Mouse (Mus musculus) left cerebral cortex, postnatal 14 days (tissue): Measurements from ENCODE around the gene Hoxb9. TPM values are rescaled to one million over a fixed set of nuclear protein-coding genes. Genes with fewer than 3 reads are reported as not detected.

ENCODE experiments used
- DNase-seq, 2 experiments: peaks; one replicate each; pipeline ENCODE4 v3.0.0; 2021 to 2022; ENCODE audit warnings: low spot score in 2 of 2, mixed read lengths in 1 of 2
- intact Hi-C: fragments of 180-260 bp; cut with DNase I; formaldehyde crosslinking; loops from one replicate; pipeline ENCODE4 v1.15.1; 2025
- microRNA-seq, 2 experiments: library from miRNA; unstranded; fragments of <30 nt; microRNA quantifications; one replicate each; pipeline ENCODE4 v1.2.0; 2022
- total RNA-seq, 2 experiments: library from RNA; stranded (reverse); gene quantifications; 2 replicates each; pipeline ENCODE4 v1.2.3; 2021

Hoxb9 gene
- total RNA-seq, 2 experiments from 2014 or later = not detected

DNA sequence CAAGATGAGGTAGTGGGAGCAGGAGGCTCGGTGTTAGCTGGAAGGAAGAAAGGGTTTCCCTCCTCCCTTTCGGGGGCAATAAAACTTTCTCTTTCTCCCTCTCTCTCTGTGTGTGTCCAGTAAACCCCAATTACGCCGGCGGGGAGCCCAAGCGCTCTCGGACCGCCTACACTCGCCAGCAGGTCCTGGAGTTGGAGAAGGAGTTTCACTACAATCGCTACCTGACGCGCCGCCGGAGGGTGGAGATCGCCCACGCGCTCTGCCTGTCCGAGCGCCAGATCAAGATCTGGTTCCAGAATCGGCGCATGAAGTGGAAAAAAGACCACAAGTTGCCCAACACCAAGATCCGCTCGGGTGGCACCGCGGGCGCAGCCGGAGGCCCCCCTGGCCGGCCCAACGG is 48.7 kb downstream of the Hoxb9 start:
- intact Hi-C loops = loop anchor here (5.0 to 10.0 kb wide), 2 partner anchors 305 to 357 kb away; no protein-coding TSS in a partner anchor
- no peak for DNase-seq

DNA sequence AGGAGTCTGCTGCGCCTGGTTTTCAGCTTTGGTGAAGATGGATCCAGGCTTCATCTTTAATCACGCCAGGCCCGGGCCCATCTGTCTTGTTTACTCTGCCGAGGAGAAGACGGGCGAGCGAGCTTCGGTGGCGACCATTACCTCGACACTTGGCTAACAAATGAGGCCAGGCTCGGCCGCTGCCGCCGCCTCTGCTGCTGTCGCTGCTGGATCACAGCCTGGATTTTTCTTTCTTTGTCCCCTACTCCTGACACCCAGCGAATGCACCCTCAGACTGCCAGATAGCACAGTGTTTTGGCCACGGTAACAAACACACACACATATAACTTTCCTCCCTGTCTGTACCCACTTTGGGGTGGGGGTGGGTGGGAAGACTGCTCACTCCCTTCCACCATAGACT is 49.4 kb downstream of the Hoxb9 start:
- intact Hi-C loops = no loop called here
- DNase-seq = no peak

DNA sequence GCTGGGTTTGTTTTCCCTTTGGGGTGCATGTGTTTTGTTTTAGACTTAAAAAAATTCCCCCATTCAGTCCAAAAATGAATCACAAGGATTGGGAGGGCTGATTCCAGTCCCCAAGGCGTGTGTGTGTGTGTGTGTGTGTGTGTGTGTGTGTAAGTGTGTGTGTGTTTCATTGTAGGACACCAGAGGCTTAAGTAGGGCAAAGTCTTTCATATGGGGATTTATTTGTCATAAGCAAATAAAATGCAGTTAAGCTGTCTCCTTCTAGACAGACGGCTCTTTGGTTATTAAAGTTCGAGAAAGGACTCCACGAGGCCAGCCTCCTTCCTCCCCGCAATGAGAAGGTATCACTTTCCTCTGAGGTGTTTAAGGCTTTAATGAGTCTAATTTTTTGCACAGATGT is 50.6 kb downstream of the Hoxb9 start:
- intact Hi-C loops = no loop called here

DNA sequence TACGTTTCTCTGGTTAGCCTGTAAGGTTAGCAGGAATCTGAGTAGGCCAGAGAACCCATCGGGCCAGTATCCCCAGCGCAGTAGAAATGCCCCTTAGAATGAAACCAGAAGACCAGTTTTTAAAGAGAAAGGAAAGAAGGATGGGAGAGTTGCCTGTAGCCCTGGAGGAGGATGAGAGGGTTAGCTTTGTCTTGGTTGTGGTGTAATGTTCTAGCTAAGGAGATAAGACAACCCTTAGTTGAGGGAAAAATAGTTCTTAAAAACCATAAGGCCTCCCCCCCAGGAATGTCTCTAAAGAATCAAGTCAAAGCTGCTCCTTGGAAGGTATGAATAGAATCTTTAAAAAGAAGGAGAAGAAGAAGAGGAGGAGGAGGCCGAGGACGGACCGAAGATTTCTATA is 51.5 kb downstream of the Hoxb9 start:
- intact Hi-C loops = no loop called here
- no peak for DNase-seq

More for the DNA sequence above, 50.6 kb downstream of the Hoxb9 start:
- no peak for DNase-seq

- DNase-seq = no peak
- intact Hi-C loops = no loop called here
Observed at GRCm38 (mm10) chr11:96323154-96323553, 51.9 kb downstream of the Hoxb9 start, which contains the start of gene Hoxb3. Gene Hoxb3, plus strand, starts transcription at chr11:96323326.

DNA sequence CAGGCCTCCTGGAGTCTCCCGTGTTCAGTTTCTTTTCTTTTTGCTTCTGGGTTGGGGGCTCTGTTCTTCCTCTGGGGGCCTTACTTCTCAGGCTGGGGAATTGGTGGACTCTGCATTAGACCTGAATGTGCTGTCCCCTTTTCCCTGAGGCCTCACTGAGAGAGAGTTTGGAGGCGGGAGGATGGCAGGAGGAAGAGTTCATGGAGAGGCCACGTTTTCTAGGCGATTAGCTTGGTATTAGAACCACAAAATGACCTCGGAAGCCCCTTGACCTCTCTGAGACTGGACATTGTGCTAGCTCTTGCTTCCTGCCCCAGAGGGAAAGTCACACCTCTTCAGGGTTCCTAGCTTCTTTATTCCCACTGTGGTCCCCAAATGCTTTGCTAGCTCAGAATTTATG is 52.9 kb downstream of the Hoxb9 start:
- intact Hi-C loops = no loop called here
- DNase-seq = no peak

DNA sequence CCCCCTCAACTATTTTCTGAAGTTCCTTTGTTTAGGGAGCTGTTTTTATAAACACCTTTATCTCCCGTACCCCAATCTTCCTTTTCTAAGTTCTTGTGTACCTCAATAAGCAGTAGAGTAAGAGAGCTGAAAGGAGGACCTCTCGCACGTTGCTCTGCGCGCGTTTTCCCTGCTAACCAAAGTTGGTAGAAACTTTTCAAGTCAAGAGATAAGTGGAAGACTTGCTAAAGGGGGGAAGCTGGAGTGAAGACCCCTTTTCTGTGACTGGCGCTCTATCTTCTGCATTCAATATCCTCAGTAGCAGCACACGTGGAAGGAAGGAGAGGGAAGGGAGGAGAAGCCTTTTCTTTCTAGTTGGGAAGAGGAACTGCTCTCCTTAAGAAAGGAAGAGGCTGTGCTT is 53.7 kb downstream of the Hoxb9 start:
- intact Hi-C loops = no loop called here
- no peak for DNase-seq

DNA sequence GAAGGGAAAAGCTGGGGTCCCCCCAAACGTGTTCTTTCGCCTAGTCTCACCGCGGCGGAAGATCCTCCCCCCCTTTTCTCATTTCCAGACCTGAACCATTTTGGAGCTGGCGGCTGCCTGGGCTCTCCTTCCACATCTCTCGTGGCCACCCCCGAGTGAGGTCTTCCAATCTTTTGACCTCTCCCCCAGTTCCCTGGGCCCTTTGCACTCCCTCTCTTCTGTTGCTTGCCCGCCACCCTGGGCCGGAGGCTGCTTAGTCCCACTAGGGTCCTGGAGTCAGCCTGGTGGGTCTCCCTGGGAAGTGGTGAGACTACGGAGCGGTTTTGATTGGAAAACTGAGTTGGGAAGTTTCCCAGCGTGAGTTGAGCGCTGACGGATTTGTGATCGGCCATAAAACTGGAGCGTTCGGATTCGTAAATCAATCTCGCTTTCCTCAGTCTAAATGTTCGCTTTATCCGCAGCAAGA is 54.5 kb downstream of the Hoxb9 start:
- intact Hi-C loops = no loop called here

More for the DNA sequence above, 54.5 kb downstream of the Hoxb9 start:
- DNase-seq = no peak

Small RNAs within 50 kb of the gene (microRNA-seq; reads per million reads assigned to microRNA genes)
- gene Mir10a = 1.8 to 10.4 reads per million in 2 experiments
- gene Mir196a-1 = 0 reads per million in 2 experiments

Other genes starting within 250 kb of the Hoxb9 start
- gene Gip, start 246.9 kb upstream of the Hoxb9 start, total RNA-seq = not detected
- 10 to 100 TPM; 87.6 to 90.0 TPM for gene Snf8, start 236.6 kb upstream of the Hoxb9 start, total RNA-seq
- gene Ube2z, start 206.1 kb upstream of the Hoxb9 start, total RNA-seq = 10 to 100 TPM; 54.0 to 56.1 TPM
- 100 to 1,000 TPM; 590 to 620 TPM for gene Atp5g1, start 195.8 kb upstream of the Hoxb9 start, total RNA-seq
- not detected for gene Calcoco2, start 159.5 kb upstream of the Hoxb9 start, total RNA-seq
- gene Ttll6, start 137.7 kb upstream of the Hoxb9 start, total RNA-seq = under 1 TPM; 0.18 to 0.27 TPM
- gene Hoxb13, start 77.1 kb upstream of the Hoxb9 start, total RNA-seq = not detected
- not detected for gene Hoxb8, start 10.4 kb downstream of the Hoxb9 start, total RNA-seq
- gene Hoxb7, start 15.2 kb downstream of the Hoxb9 start, total RNA-seq = not detected
- gene Hoxb6, start 21.0 kb downstream of the Hoxb9 start, total RNA-seq = not detected
- gene Hoxb5, start 31.9 kb downstream of the Hoxb9 start, total RNA-seq = not detected
- not detected for gene Hoxb4, start 46.8 kb downstream of the Hoxb9 start, total RNA-seq
- not detected for gene Hoxb3, start 51.9 kb downstream of the Hoxb9 start, total RNA-seq
- not detected for gene Hoxb2, start 79.1 kb downstream of the Hoxb9 start, total RNA-seq
- gene Hoxb1, start 94.3 kb downstream of the Hoxb9 start, total RNA-seq = not detected
- gene Skap1, start 193.1 kb downstream of the Hoxb9 start, total RNA-seq = 1 to 10 TPM; 2.2 to 2.4 TPM